Mouse (Mus musculus) myocyte (in vitro differentiated cells): ENCODE data around the gene Socs7. TPM values are rescaled to one million over a fixed set of nuclear protein-coding genes. Genes with fewer than 3 reads are reported as not detected.

Source experiments
- H3K27me3 ChIP-seq: one replicate; pipeline ENCODE4 v1.6.1; 2011; ENCODE audit not compliant: control insufficient read depth, insufficient read depth, insufficient read length
- H3K36me3 ChIP-seq: one replicate; pipeline ENCODE4 v1.6.1; 2011; ENCODE audit not compliant: control insufficient read depth, insufficient read depth
- H3K4me2 ChIP-seq: one replicate; pipeline ENCODE4 v1.6.1; 2011; ENCODE audit warnings: low read depth, control low read depth
- H3K4me3 ChIP-seq: one replicate; pipeline ENCODE4 v1.5.1; 2011; ENCODE audit warnings: mild to moderate bottlenecking, control low read depth, moderate library complexity
- H3K79me2 ChIP-seq: one replicate; pipeline ENCODE4 v1.6.1; 2011; ENCODE audit not compliant: control insufficient read depth, insufficient read depth
- H3ac ChIP-seq: one replicate; pipeline ENCODE4 v1.6.1; 2011; ENCODE audit not compliant: control insufficient read depth, insufficient read length
- CEBPB ChIP-seq: IDR thresholded peaks from 2 replicates; pipeline ENCODE4 v1.6.1; 2011; ENCODE audit warnings: mild to moderate bottlenecking, moderate library complexity; ENCODE audit not compliant: poor library complexity, insufficient read depth, severe bottlenecking
- E2F4 ChIP-seq: IDR thresholded peaks from one replicate; pipeline ENCODE4 v1.6.1; 2011; ENCODE audit warnings: mild to moderate bottlenecking, control low read depth, moderate library complexity; ENCODE audit not compliant: insufficient read depth
- MAX ChIP-seq: IDR thresholded peaks from one replicate; pipeline ENCODE4 v1.6.1; 2011; ENCODE audit warnings: low read depth, mild to moderate bottlenecking, control low read depth
- MYOD1 ChIP-seq, 3 experiments: IDR thresholded peaks; one replicate each; pipeline ENCODE4 v1.6.1; 2011; ENCODE audit warnings: control low read depth in 2 of 3, low read depth in 2 of 3, mild to moderate bottlenecking in 2 of 3, moderate library complexity in 1 of 3; ENCODE audit not compliant: insufficient read length in 2 of 3, control insufficient read depth in 1 of 3
- MYOG ChIP-seq, 3 experiments: IDR thresholded peaks; one replicate each; pipeline ENCODE4 v1.6.1; 2011; ENCODE audit warnings: control low read depth in 2 of 3, low read depth in 2 of 3, mild to moderate bottlenecking in 2 of 3; ENCODE audit not compliant: insufficient read length in 2 of 3, control insufficient read depth in 1 of 3, insufficient read depth in 1 of 3
- POLR2A ChIP-seq: IDR thresholded peaks from one replicate; pipeline ENCODE4 v1.6.1; 2011; ENCODE audit warnings: low read depth, mild to moderate bottlenecking, control low read depth, moderate library complexity; ENCODE audit not compliant: insufficient read length
- POLR2AphosphoS2 ChIP-seq: IDR thresholded peaks from one replicate; pipeline ENCODE4 v1.6.1; 2011; ENCODE audit warnings: low read depth, control low read depth; ENCODE audit not compliant: insufficient read length
- REST ChIP-seq: IDR thresholded peaks from one replicate; pipeline ENCODE4 v1.6.1; 2011; ENCODE audit warnings: mild to moderate bottlenecking, control low read depth, moderate library complexity; ENCODE audit not compliant: insufficient read depth, insufficient read length
- SRF ChIP-seq: IDR thresholded peaks from one replicate; pipeline ENCODE4 v1.6.1; 2011; ENCODE audit warnings: low read depth; ENCODE audit not compliant: control insufficient read depth, insufficient read length
- TCF12 ChIP-seq: IDR thresholded peaks from one replicate; pipeline ENCODE4 v1.6.1; 2011; ENCODE audit warnings: mild to moderate bottlenecking, control low read depth; ENCODE audit not compliant: poor library complexity, insufficient read depth, severe bottlenecking
- TCF3 ChIP-seq: IDR thresholded peaks from one replicate; pipeline ENCODE4 v1.6.1; 2011; ENCODE audit warnings: low read depth, control low read depth; ENCODE audit not compliant: insufficient read length
- USF1 ChIP-seq: IDR thresholded peaks from one replicate; pipeline ENCODE4 v1.6.1; 2011; ENCODE audit warnings: low read depth, mild to moderate bottlenecking, control low read depth, moderate library complexity
- polyA plus RNA-seq: library from polyadenylated mRNA; unstranded; fragments of >200 nt; fragmentation: generic; extraction: Trizol; gene quantifications from one replicate; pipeline ENCODE4 v1.2.1, GENCODE M21; 2012; ENCODE audit warnings: missing spikeins

Gene Socs7
- polyA plus RNA-seq, 1 experiment = 19.8 TPM

GRCm38 (mm10) chr11:97407456-97407855 lies 45.1 kb downstream of the Socs7 start:
- H3K36me3 ChIP-seq = no peaks in the 10 kb centered on the region
- no peak overlapping the region for H3ac ChIP-seq
- peak overlapping the region; percentile 80 for H3K4me2 ChIP-seq

DNA sequence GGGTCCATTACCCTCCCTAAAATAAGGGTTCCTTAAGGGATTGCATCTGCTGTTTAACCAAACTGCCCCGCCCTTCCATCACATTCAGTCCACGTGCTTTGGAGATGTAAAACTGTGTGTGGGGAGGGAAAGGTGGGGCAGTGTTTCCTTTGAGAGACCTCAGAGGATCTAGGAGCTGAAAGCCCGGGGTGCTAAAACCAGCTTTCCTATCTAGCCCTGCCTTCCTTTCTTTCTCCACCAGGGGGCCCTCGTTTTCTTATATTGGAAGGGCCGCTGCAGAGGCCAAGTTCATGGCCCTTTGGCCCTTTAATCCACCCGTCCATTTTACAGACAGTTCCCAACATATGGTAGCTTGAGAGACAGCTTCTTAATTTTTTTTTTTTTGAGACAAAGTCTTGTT lies 45.8 kb downstream of the Socs7 start:
- TF ChIP-seq CEBPB (no peak), MYOD1 (IDR thresholded peaks at IDR 0.05; ENCODE audit: control insufficient read depth in 1 of 3, insufficient read length in 2 of 3, low read depth in 2 of 3) (no peak), POLR2A (no peak), TCF12 (no peak), E2F4 (no peak), MAX (no peak), TCF3 (no peak), REST (no peak), SRF (no peak), USF1 (no peak), MYOG (IDR thresholded peaks at IDR 0.05; ENCODE audit: control insufficient read depth in 1 of 3, insufficient read depth in 1 of 3, insufficient read length in 2 of 3, low read depth in 2 of 3) (no peak), POLR2AphosphoS2 (no peak)
- Histone ChIP-seq H3K4me3 (no peak overlapping the region), H3ac (no peak overlapping the region), H3K27me3 (no peaks in the 10 kb centered on the region), H3K79me2 (no peaks in the 10 kb centered on the region), H3K4me2 (no peak overlapping the region), H3K36me3 (no peaks in the 10 kb centered on the region)

More at GRCm38 (mm10) chr11:97407456-97407855, 45.1 kb downstream of the Socs7 start:
- no peaks in the 10 kb centered on the region for H3K27me3 ChIP-seq
- H3K79me2 ChIP-seq = no peaks in the 10 kb centered on the region
- H3K4me3 ChIP-seq = no peak overlapping the region
- TF ChIP-seq MYOG (IDR thresholded peaks at IDR 0.05; ENCODE audit: control insufficient read depth in 1 of 3, insufficient read depth in 1 of 3, insufficient read length in 2 of 3, low read depth in 2 of 3) (peak in 1 of 3 experiments; percentile 10), MAX (no peak)

- Histone ChIP-seq H3K79me2 (no peaks in the 10 kb centered on the region), H3K4me2 (no peak overlapping the region), H3K4me3 (no peak overlapping the region), H3K36me3 (no peaks in the 10 kb centered on the region), H3ac (no peak overlapping the region), H3K27me3 (no peaks in the 10 kb centered on the region)
- TF ChIP-seq MYOD1 (IDR thresholded peaks at IDR 0.05; ENCODE audit: control insufficient read depth in 1 of 3, insufficient read length in 2 of 3, low read depth in 2 of 3) (peak in 2 of 3 experiments; percentile 73 to 94), MYOG (IDR thresholded peaks at IDR 0.05; ENCODE audit: control insufficient read depth in 1 of 3, insufficient read depth in 1 of 3, insufficient read length in 2 of 3, low read depth in 2 of 3) (peak; percentile 55 to 96 (median 70)), MAX (no peak), POLR2A (no peak), E2F4 (no peak), SRF (no peak), CEBPB (no peak), TCF12 (peak; percentile 47), POLR2AphosphoS2 (no peak), USF1 (no peak), REST (no peak), TCF3 (peak; percentile 61)
Observed at GRCm38 (mm10) chr11:97410958-97411357, 48.6 kb downstream of the Socs7 start.

DNA sequence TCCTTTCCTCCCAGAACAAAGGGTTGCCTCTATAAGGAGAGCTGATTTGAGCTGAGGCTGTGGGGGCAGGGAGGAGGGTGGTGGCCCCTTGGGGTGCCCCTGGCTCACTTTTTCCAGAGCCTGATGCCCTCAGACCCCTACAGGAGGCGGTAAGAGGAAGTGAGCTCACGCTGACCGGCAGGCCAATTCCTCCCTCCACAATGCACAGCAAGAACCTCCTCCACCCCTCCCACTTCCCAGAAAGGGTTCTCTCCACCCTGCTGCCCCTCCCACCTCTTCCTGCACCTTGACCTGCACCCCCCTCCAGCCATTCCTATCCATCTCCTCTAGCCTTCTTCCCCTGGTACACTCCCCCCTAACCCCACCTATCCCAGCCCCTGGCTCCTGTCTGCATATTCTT lies 49.8 kb downstream of the Socs7 start:
- Histone ChIP-seq H3K4me2 (no peak overlapping the region), H3K79me2 (peaks cover 10% of the 10 kb centered on the region), H3ac (no peak overlapping the region), H3K4me3 (no peak overlapping the region), H3K27me3 (no peaks in the 10 kb centered on the region), H3K36me3 (no peaks in the 10 kb centered on the region)
- TF ChIP-seq E2F4 (no peak), TCF3 (no peak), SRF (no peak), TCF12 (no peak), USF1 (no peak), POLR2AphosphoS2 (no peak), REST (no peak), POLR2A (no peak)

GRCm38 (mm10) chr11:97412808-97413347 lies 50.5 kb downstream of the Socs7 start:
- Histone ChIP-seq H3ac (no peak overlapping the region), H3K4me3 (no peak overlapping the region), H3K79me2 (peaks cover 18% of the 10 kb centered on the region), H3K4me2 (no peak overlapping the region), H3K27me3 (no peaks in the 10 kb centered on the region), H3K36me3 (no peaks in the 10 kb centered on the region)
- no peak for TF ChIP-seq MYOG (IDR thresholded peaks at IDR 0.05; ENCODE audit: control insufficient read depth in 1 of 3, insufficient read depth in 1 of 3, insufficient read length in 2 of 3, low read depth in 2 of 3)
- no peak for TF ChIP-seq MAX
- no peak for TF ChIP-seq CEBPB
- TF ChIP-seq POLR2AphosphoS2 = no peak
- TF ChIP-seq USF1 = no peak
